Mouse (Mus musculus): ENCODE measurements around the gene Incenp.

DNA sequence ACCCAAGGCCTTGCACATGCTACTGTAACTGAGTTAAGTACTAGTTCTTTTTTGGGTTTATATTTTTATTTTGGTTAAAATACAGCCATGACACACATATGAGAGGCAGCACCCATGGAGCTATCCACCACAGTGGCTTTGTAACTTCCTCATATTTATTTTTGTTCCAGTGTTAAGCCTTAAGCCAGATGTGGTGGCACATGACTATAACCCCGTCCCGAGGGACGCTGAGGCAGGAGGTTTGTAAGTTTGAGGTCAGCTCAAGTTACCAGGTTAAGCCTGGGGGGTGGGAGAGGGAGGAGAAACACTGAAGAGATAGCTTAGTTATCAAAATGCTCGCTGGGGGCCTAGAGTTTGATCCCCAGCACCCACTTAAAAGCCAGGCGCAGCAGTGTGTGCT lies 37.2 kb upstream of the Incenp start:
- TF ChIP-seq USF1 (IDR thresholded peaks at IDR 0.05; ENCODE audit: low read depth) (no peak), POLR2AphosphoS2 (IDR thresholded peaks at IDR 0.05; ENCODE audit: insufficient read length, low read depth) (no peak), POLR2A (IDR thresholded peaks at IDR 0.05; ENCODE audit: insufficient read length, low read depth) (no peak), MYOG (IDR thresholded peaks at IDR 0.05; ENCODE audit: control insufficient read depth in 1 of 3, insufficient read depth in 1 of 3, insufficient read length in 2 of 3, low read depth in 2 of 3) (no peak), MAX (IDR thresholded peaks at IDR 0.05; ENCODE audit: low read depth) (no peak), E2F4 (IDR thresholded peaks at IDR 0.05; ENCODE audit: insufficient read depth) (no peak), CEBPB (IDR thresholded peaks at IDR 0.05; ENCODE audit: insufficient read depth, poor library complexity, severe bottlenecking) (0 out of 2 replicates have a peak, but pooled peaks have one; percentile 14), TCF12 (IDR thresholded peaks at IDR 0.05; ENCODE audit: insufficient read depth, poor library complexity, severe bottlenecking) (no peak), REST (IDR thresholded peaks at IDR 0.05; ENCODE audit: insufficient read depth, insufficient read length) (no peak), MYOD1 (IDR thresholded peaks at IDR 0.05; ENCODE audit: control insufficient read depth in 1 of 3, insufficient read length in 2 of 3, low read depth in 2 of 3) (no peak), SRF (IDR thresholded peaks at IDR 0.05; ENCODE audit: control insufficient read depth, insufficient read length, low read depth) (no peak), TCF3 (IDR thresholded peaks at IDR 0.05; ENCODE audit: insufficient read length, low read depth) (no peak)
